Mouse (Mus musculus) limb, embryonic 10.5 days (tissue): ENCODE results near the gene Zgrf1. TPM values are rescaled to one million over a fixed set of nuclear protein-coding genes. Genes with fewer than 3 reads are reported as not detected.

Experiments used
- DNase-seq: peaks from one replicate; pipeline ENCODE4 v3.0.0-alpha.2; 2017; ENCODE audit warnings: low spot score
- H3K27ac ChIP-seq: fragments of 300-500 bp; sonication (generic); 2 replicates; pipeline ENCODE4 v1.5.1; 2016; ENCODE audit warnings: mild to moderate bottlenecking
- H3K27me3 ChIP-seq: fragments of 300-500 bp; sonication (generic); 2 replicates; pipeline ENCODE4 v1.6.1; 2016; ENCODE audit warnings: low read depth, mild to moderate bottlenecking; ENCODE audit not compliant: poor library complexity, severe bottlenecking
- H3K36me3 ChIP-seq: fragments of 300-500 bp; sonication (generic); 2 replicates; pipeline ENCODE4 v1.6.1; 2016; ENCODE audit warnings: mild to moderate bottlenecking, moderate library complexity
- H3K4me1 ChIP-seq: fragments of 300-500 bp; sonication (generic); 2 replicates; pipeline ENCODE4 v1.6.1; 2016
- H3K4me3 ChIP-seq: fragments of 300-500 bp; sonication (generic); 2 replicates; pipeline ENCODE4 v1.5.1; 2016; ENCODE audit warnings: mild to moderate bottlenecking, moderate library complexity
- H3K9me3 ChIP-seq: fragments of 300-500 bp; sonication (generic); replicated peaks from 2 replicates; pipeline ENCODE4 v1.6.1; 2016; ENCODE audit warnings: mild to moderate bottlenecking
- WGBS: fragments of 180-500 bp; shearing (Covaris S2); methylation state at CpG from one replicate; pipeline ENCODE4 v1.1.7; 2016; 5-methylcytosine and 5-hydroxymethylcytosine counted together
- polyA plus RNA-seq: library from polyadenylated mRNA; unstranded; fragments of >200 nt; fragmentation: Nextera tagmentation; extraction: Ambion mirVana; gene quantifications from 2 replicates; pipeline ENCODE4 v1.2.1, GENCODE M21; 2016

Zgrf1 gene
- 18.9 and 21.0 TPM in 2 replicates for polyA plus RNA-seq

GRCm38 (mm10) chr3:127552973-127553719 is at the start of gene Zgrf1, which contains the start of gene Larp7:
Zgrf1 (plus strand) TSS chr3:127553489.
Larp7 (minus strand) TSS chr3:127553349.
- peak within 1 kb of the TSS; percentile 97 for H3K27ac ChIP-seq
- H3K27me3 ChIP-seq, result no peaks in the 10 kb centered on the region
- peaks cover 9% of the 10 kb centered on the region for H3K4me1 ChIP-seq
- under 1% methylated on average over 72 of the region's 73 CpGs for WGBS
- H3K36me3 ChIP-seq, result peaks cover 26% of the 10 kb centered on the region
- no peaks in the 10 kb centered on the region for H3K9me3 ChIP-seq
- DNase-seq, result peak; percentile 98
- H3K4me3 ChIP-seq, result peak within 1 kb of the TSS; percentile 80

- no peaks in the 10 kb centered on the region for H3K36me3 ChIP-seq
- no peaks in the 10 kb centered on the region for H3K27me3 ChIP-seq
- H3K9me3 ChIP-seq, result no peaks in the 10 kb centered on the region
- 73% methylated on average over 15 of the region's 15 CpGs for WGBS
- no peaks in the 10 kb centered on the region for H3K4me1 ChIP-seq
- no peak overlapping the region for H3K4me3 ChIP-seq
- no peak for DNase-seq
- H3K27ac ChIP-seq, result no peak overlapping the region
These were observed 45.2 kb upstream of the Zgrf1 start for GRCm38 (mm10) chr3:127507878-127508783.

- no peak for DNase-seq
- H3K27me3 ChIP-seq, result no peaks in the 10 kb centered on the region
- H3K4me3 ChIP-seq, result no peak overlapping the region
- WGBS, result 84% methylated on average over 12 of the region's 12 CpGs
- no peak overlapping the region for H3K27ac ChIP-seq
- no peaks in the 10 kb centered on the region for H3K4me1 ChIP-seq
- no peaks in the 10 kb centered on the region for H3K36me3 ChIP-seq
- no peaks in the 10 kb centered on the region for H3K9me3 ChIP-seq
These were observed 41.2 kb upstream of the Zgrf1 start for GRCm38 (mm10) chr3:127511786-127512746.

GRCm38 (mm10) chr3:127512794-127513335 is 40.4 kb upstream of the Zgrf1 start:
- no peaks in the 10 kb centered on the region for H3K4me1 ChIP-seq
- DNase-seq, result no peak
- H3K9me3 ChIP-seq, result no peaks in the 10 kb centered on the region
- no peak overlapping the region for H3K27ac ChIP-seq
- no peak overlapping the region for H3K4me3 ChIP-seq
- H3K36me3 ChIP-seq, result no peaks in the 10 kb centered on the region
- H3K27me3 ChIP-seq, result no peaks in the 10 kb centered on the region
- 76% methylated on average over 15 of the region's 15 CpGs for WGBS

- H3K27ac ChIP-seq, result no peak overlapping the region
- H3K9me3 ChIP-seq, result no peaks in the 10 kb centered on the region
- H3K27me3 ChIP-seq, result no peaks in the 10 kb centered on the region
- no peak for DNase-seq
- H3K4me1 ChIP-seq, result no peaks in the 10 kb centered on the region
- WGBS, result 80% methylated on average over 2 of the region's 2 CpGs
- H3K4me3 ChIP-seq, result no peak overlapping the region
- no peaks in the 10 kb centered on the region for H3K36me3 ChIP-seq
These were observed 39.6 kb upstream of the Zgrf1 start for GRCm38 (mm10) chr3:127513699-127514098.

- DNase-seq, result no peak
- H3K9me3 ChIP-seq, result no peaks in the 10 kb centered on the region
- H3K36me3 ChIP-seq, result no peaks in the 10 kb centered on the region
- WGBS, result 97% methylated on average over 1 of the region's 1 CpGs
- no peaks in the 10 kb centered on the region for H3K27me3 ChIP-seq
- H3K4me3 ChIP-seq, result no peak overlapping the region
- H3K4me1 ChIP-seq, result no peaks in the 10 kb centered on the region
- H3K27ac ChIP-seq, result no peak overlapping the region
These were observed 38.0 kb upstream of the Zgrf1 start for GRCm38 (mm10) chr3:127515251-127515650.

- H3K27me3 ChIP-seq, result no peaks in the 10 kb centered on the region
- no peak overlapping the region for H3K4me3 ChIP-seq
- H3K9me3 ChIP-seq, result no peaks in the 10 kb centered on the region
- no peak for DNase-seq
- WGBS, result 88% methylated on average over 6 of the region's 6 CpGs
- H3K36me3 ChIP-seq, result no peaks in the 10 kb centered on the region
- no peak overlapping the region for H3K27ac ChIP-seq
- no peaks in the 10 kb centered on the region for H3K4me1 ChIP-seq
These were observed 33.0 kb upstream of the Zgrf1 start for GRCm38 (mm10) chr3:127520300-127520699.

- no peak overlapping the region for H3K4me3 ChIP-seq
- no peak for DNase-seq
- no peaks in the 10 kb centered on the region for H3K27me3 ChIP-seq
- H3K9me3 ChIP-seq, result no peaks in the 10 kb centered on the region
- H3K4me1 ChIP-seq, result no peaks in the 10 kb centered on the region
- H3K36me3 ChIP-seq, result no peaks in the 10 kb centered on the region
- WGBS, result 81% methylated on average over 10 of the region's 10 CpGs
- H3K27ac ChIP-seq, result no peak overlapping the region
These were observed 32.1 kb upstream of the Zgrf1 start for GRCm38 (mm10) chr3:127521156-127521555.

- Histone ChIP-seq H3K9me3 (no peaks in the 10 kb centered on the region), H3K36me3 (no peaks in the 10 kb centered on the region), H3K27ac (no peak overlapping the region), H3K27me3 (no peaks in the 10 kb centered on the region), H3K4me1 (no peaks in the 10 kb centered on the region), H3K4me3 (no peak overlapping the region)
- DNase-seq, result no peak
- 87% methylated on average over 8 of the region's 8 CpGs for WGBS
These were observed 28.0 kb upstream of the Zgrf1 start for GRCm38 (mm10) chr3:127525188-127525819.

- no peak for DNase-seq
- WGBS, result 72% methylated on average over 5 of the region's 5 CpGs
- H3K4me1 ChIP-seq, result no peaks in the 10 kb centered on the region
These were observed 25.7 kb upstream of the Zgrf1 start for GRCm38 (mm10) chr3:127527465-127528034.

GRCm38 (mm10) chr3:127529210-127529609 is 24.1 kb upstream of the Zgrf1 start:
- Histone ChIP-seq H3K4me3 (no peak overlapping the region), H3K27me3 (no peaks in the 10 kb centered on the region), H3K9me3 (no peaks in the 10 kb centered on the region), H3K4me1 (no peaks in the 10 kb centered on the region), H3K27ac (no peak overlapping the region), H3K36me3 (no peaks in the 10 kb centered on the region)
- WGBS, result 92% methylated on average over 3 of the region's 3 CpGs
- DNase-seq, result no peak

More at GRCm38 (mm10) chr3:127527465-127528034, 25.7 kb upstream of the Zgrf1 start:
- Histone ChIP-seq H3K9me3 (no peaks in the 10 kb centered on the region), H3K27me3 (no peaks in the 10 kb centered on the region), H3K4me3 (no peak overlapping the region), H3K36me3 (no peaks in the 10 kb centered on the region), H3K27ac (no peak overlapping the region)
